In the genomic region with DNA sequence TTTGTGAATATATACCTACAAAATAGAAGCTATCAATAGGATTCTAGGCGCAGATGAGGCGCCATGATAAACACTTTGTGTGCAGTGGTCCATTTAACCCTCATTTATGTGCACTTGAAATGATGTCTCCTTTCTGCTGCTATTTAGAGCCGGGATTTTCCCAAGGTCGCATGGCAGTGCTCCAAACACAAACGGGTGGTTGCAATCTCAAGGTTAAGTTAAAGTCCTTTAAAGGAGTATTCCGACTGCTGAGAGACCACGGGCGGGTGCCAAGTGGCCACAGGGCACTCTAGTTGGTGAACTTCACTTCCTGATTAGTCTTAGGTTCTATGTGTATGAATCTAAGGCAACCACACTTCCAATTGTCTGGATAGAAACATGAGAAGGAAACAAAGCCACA, we compare ENCODE assay signal across 16 mouse cellular contexts.
DNase-seq lines count a peak whose midpoint lies in the region; ATAC-seq and TF ChIP-seq lines count a peak whose summit lies in the region.
"Had no signal": no experiment of that assay in that cellular context is flagged by ENCODE, and none has a peak within 500 bp of the region (broad histone marks: within the 10 kb centered on the region; RNA-seq: fewer than 3 reads in every experiment).

No protein-coding gene starts in this region.

- H3K4me1 ChIP-seq in heart, adult 2 months (ENCODE audit: control insufficient read depth, insufficient read depth, low read length): peaks cover 2% of the 10 kb centered on the region
- H3K4me1 ChIP-seq in heart, embryonic 10.5 days: peaks cover 3% of the 10 kb centered on the region; the same call in 1 of the 2 replicates
- H3K4me1 ChIP-seq in heart, embryonic 15.5 days (replicated peaks): peaks cover 11% of the 10 kb centered on the region
- H3K4me1 ChIP-seq: midbrain, embryonic 13.5 days; neural tube, embryonic 15.5 days; stomach, embryonic 15.5 days had no signal

- no peaks in the 10 kb centered on the region for H3K27me3 ChIP-seq in heart, adult 2 months (ENCODE audit: control insufficient read depth, insufficient read depth, low read length)
- no peaks in the 10 kb centered on the region for H3K27me3 ChIP-seq in heart, embryonic 10.5 days (ENCODE audit: insufficient read depth, poor library complexity, severe bottlenecking)
- H3K27me3 ChIP-seq in heart, embryonic 15.5 days: no peaks in the 10 kb centered on the region
- H3K27me3 ChIP-seq: midbrain, embryonic 13.5 days; neural tube, embryonic 15.5 days; stomach, embryonic 15.5 days had no signal

- ATAC-seq in heart, embryonic 15.5 days (replicated peaks; ENCODE audit: insufficient number of reproducible peaks, insufficient read depth, low FRiP score, low read depth): peak; percentile 69; the same call in 1 of the 2 replicates
- ATAC-seq: midbrain, embryonic 13.5 days had no signal

- H3K79me2 ChIP-seq in heart, adult 2 months (replicated peaks; ENCODE audit: control insufficient read depth, insufficient read depth, low read length): no peaks in the 10 kb centered on the region

- intact Hi-C loops in heart, adult 2 months (cut with DNase I): no loop called here

- no peak overlapping the region for H3K4me3 ChIP-seq in heart, adult 2 months
- H3K4me3 ChIP-seq in heart, embryonic 10.5 days: no peak overlapping the region
- no peak overlapping the region for H3K4me3 ChIP-seq in heart, embryonic 15.5 days
- H3K4me3 ChIP-seq: limb, embryonic 10.5 days; midbrain, embryonic 13.5 days; neural tube, embryonic 15.5 days; stomach, embryonic 15.5 days had no signal

- peak; percentile 28 to 41 for DNase-seq in heart, adult 2 months
- DNase-seq in heart, embryonic 10.5 days (ENCODE audit: low spot score): no peak
- DNase-seq in adrenal gland, adult 18-20 months (ENCODE audit: low spot score in 2 of 2): peak; percentile 28 to 41
- peak; percentile 10 to 35 for DNase-seq in kidney, postnatal 4 days
- DNase-seq in urinary bladder, postnatal 10 days (ENCODE audit: low spot score): no peak
- DNase-seq in yolk sac, embryonic 10.5 days (ENCODE audit: low spot score): no peak
- DNase-seq in left cerebral cortex, adult 9 months (ENCODE audit: low spot score in 2 of 2): no peak
- DNase-seq: cerebellum, postnatal 36 days; lung, embryonic 14.5 days; right cerebral cortex, postnatal 4 days had no signal

- no peak overlapping the region for H3K4me2 ChIP-seq in heart, embryonic 15.5 days
- H3K4me2 ChIP-seq: hindbrain, embryonic 14.5 days; lung, embryonic 14.5 days; midbrain, embryonic 13.5 days; neural tube, embryonic 15.5 days; stomach, embryonic 15.5 days had no signal

- no peak overlapping the region for H3K9ac ChIP-seq in heart, adult 2 months (ENCODE audit: low read depth, low read length)
- no peak overlapping the region for H3K9ac ChIP-seq in heart, embryonic 15.5 days
- H3K9ac ChIP-seq: hindbrain, embryonic 14.5 days; lung, embryonic 14.5 days; midbrain, embryonic 13.5 days; neural tube, embryonic 15.5 days; stomach, embryonic 15.5 days had no signal

- no peaks in the 10 kb centered on the region for H3K36me3 ChIP-seq in heart, adult 2 months (ENCODE audit: control insufficient read depth, insufficient read depth, low read length)
- no peaks in the 10 kb centered on the region for H3K36me3 ChIP-seq in heart, embryonic 10.5 days
- H3K36me3 ChIP-seq in heart, embryonic 15.5 days: no peaks in the 10 kb centered on the region
- H3K36me3 ChIP-seq: limb, embryonic 10.5 days; midbrain, embryonic 13.5 days; neural tube, embryonic 15.5 days; stomach, embryonic 15.5 days had no signal

- TF ChIP-seq POLR2A in heart, adult 2 months (IDR thresholded peaks at IDR 0.05; ENCODE audit: insufficient read depth, low read depth, low read length): no peak

- WGBS in heart, adult 2 months: 31% methylated on average over 8 of the region's 8 CpGs
- WGBS in heart, embryonic 10.5 days: 67% methylated on average over 8 of the region's 8 CpGs
- WGBS in heart, embryonic 15.5 days: 33% methylated on average over 8 of the region's 8 CpGs

- no peak for TF ChIP-seq EP300 in heart, adult 2 months (IDR thresholded peaks at IDR 0.05; ENCODE audit: insufficient read depth, low read depth, low read length)

- no peak overlapping the region; the same call in 1 of the 2 replicates for H3K27ac ChIP-seq in heart, adult 2 months
- no peak overlapping the region for H3K27ac ChIP-seq in heart, embryonic 10.5 days
- H3K27ac ChIP-seq in heart, embryonic 15.5 days: peak overlapping the region; percentile 61
- H3K27ac ChIP-seq: hindbrain, embryonic 14.5 days; limb, embryonic 10.5 days; midbrain, embryonic 13.5 days; neural tube, embryonic 15.5 days; stomach, embryonic 15.5 days had no signal

- no peak for TF ChIP-seq CTCF in heart, adult 2 months (IDR thresholded peaks at IDR 0.05)

- H3K9me3 ChIP-seq in heart, embryonic 10.5 days: no peaks in the 10 kb centered on the region
- no peaks in the 10 kb centered on the region for H3K9me3 ChIP-seq in heart, embryonic 15.5 days (replicated peaks)
- H3K9me3 ChIP-seq: limb, embryonic 10.5 days; midbrain, embryonic 13.5 days; neural tube, embryonic 15.5 days; stomach, embryonic 15.5 days had no signal

Comparison
In these comparisons a context has a peak if more than half of its experiments do, and no peak if none do; other contexts are left out.
1. DNase-seq: peak in heart, adult 2 months (2 of 2), adrenal gland, adult 18-20 months (2 of 2) and kidney, postnatal 4 days (2 of 2); none in heart, embryonic 10.5 days (single experiment), urinary bladder, postnatal 10 days (single experiment), yolk sac, embryonic 10.5 days (single experiment) and left cerebral cortex, adult 9 months (0 of 2).